ENCODE assay signal across 12 mouse cellular contexts in the genomic region with DNA sequence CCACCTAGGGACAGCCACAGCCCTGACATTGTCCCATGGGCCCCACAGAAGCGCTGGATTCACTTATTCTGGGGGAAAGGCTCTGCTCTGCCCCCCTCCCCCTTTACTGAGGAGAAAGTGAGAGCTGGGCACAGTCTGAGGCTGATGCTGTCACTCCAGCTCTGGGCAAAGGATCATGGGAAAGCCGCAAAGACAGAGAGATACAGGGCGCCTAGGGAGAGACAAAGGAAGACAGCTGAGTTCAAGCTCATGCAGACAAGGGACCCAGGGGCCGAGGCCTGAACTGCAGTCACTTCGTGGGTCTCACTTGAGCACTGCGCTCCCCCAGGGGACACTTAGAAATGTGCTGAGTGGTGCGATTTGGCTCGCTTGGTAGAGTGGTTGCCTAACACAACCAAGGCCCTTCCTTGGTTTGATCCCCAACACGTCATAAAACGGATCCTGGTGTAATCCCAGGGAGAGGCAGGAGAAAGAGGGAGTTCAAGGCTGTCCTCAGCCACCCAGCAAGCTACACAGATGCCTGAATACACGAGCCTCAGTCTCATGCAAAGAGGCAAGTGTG. TPM values are rescaled to one million over a fixed set of nuclear protein-coding genes. Genes with fewer than 3 reads are reported as not detected.
DNase-seq lines count a peak whose midpoint lies in the region; ATAC-seq and TF ChIP-seq lines count a peak whose summit lies in the region.
"Had no signal": no experiment of that assay in that cellular context is flagged by ENCODE, and none has a peak within 500 bp of the region (broad histone marks: within the 10 kb centered on the region; RNA-seq: fewer than 3 reads in every experiment).

No protein-coding gene starts in this region.

- DNase-seq in 3T3-L1 (ENCODE audit: low read depth, low spot score) (peak; percentile 44), ES-E14 (ENCODE audit: low read depth, low spot score) (no peak)
- no peak for DNase-seq in right cerebral cortex, postnatal 25 days
- no peak for DNase-seq in T-cell, adult 2 months (ENCODE audit: low spot score)
- DNase-seq in layer of hippocampus, postnatal 25 days (ENCODE audit: extremely low spot score in 1 of 2, low spot score in 1 of 2), result no peak
- DNase-seq: adrenal gland, adult 2 months; cerebellum, adult 11 months; gastrocnemius, postnatal 10 days; left cerebral cortex, postnatal 4 days; lung, adult 2 months had no signal

- H3K9me3 ChIP-seq in ES-E14 (ENCODE audit: control insufficient read depth, insufficient read depth, low read depth, low read length), result no peaks in the 10 kb centered on the region
- no peaks in the 10 kb centered on the region for H3K9me3 ChIP-seq in forebrain, embryonic 13.5 days (replicated peaks)
- H3K9me3 ChIP-seq in midbrain, embryonic 12.5 days, result no peaks in the 10 kb centered on the region

- no peak overlapping the region for H3K4me3 ChIP-seq in ES-E14 (ENCODE audit: insufficient read depth in 1 of 2, low read depth in 1 of 2, low read length in 2 of 2, poor library complexity in 1 of 2, severe bottlenecking in 1 of 2)
- H3K4me3 ChIP-seq in forebrain, embryonic 13.5 days, result no peak overlapping the region
- H3K4me3 ChIP-seq in midbrain, embryonic 12.5 days, result no peak overlapping the region

- H3K4me2 ChIP-seq in forebrain, embryonic 13.5 days, result no peak overlapping the region
- no peak overlapping the region for H3K4me2 ChIP-seq in midbrain, embryonic 12.5 days (replicated peaks)

- no peaks in the 10 kb centered on the region for H3K27me3 ChIP-seq in forebrain, embryonic 13.5 days
- no peaks in the 10 kb centered on the region for H3K27me3 ChIP-seq in midbrain, embryonic 12.5 days

- 51% methylated on average over 11 of the region's 11 CpGs for WGBS in forebrain, embryonic 13.5 days
- WGBS in midbrain, embryonic 12.5 days, result 46% methylated on average over 11 of the region's 11 CpGs

- no peaks in the 10 kb centered on the region for H3K36me3 ChIP-seq in ES-E14 (ENCODE audit: control insufficient read depth, insufficient read depth, low read length, poor library complexity, severe bottlenecking)
- peaks cover 8% of the 10 kb centered on the region; the same call in 1 of the 2 replicates for H3K36me3 ChIP-seq in forebrain, embryonic 13.5 days (ENCODE audit: poor library complexity, severe bottlenecking)
- H3K36me3 ChIP-seq in midbrain, embryonic 12.5 days, result peaks cover 9% of the 10 kb centered on the region; the same call in 1 of the 2 replicates

- H3K27ac ChIP-seq in ES-E14 (ENCODE audit: insufficient read depth, low read depth, low read length, poor library complexity, severe bottlenecking), result no peak overlapping the region
- H3K27ac ChIP-seq in forebrain, embryonic 13.5 days, result peak overlapping the region; percentile 54; the same call in 1 of the 2 replicates
- H3K27ac ChIP-seq in midbrain, embryonic 12.5 days (replicated peaks), result peak overlapping the region; percentile 64

- ATAC-seq in forebrain, embryonic 13.5 days, result peak; percentile 37; the same call in 1 of the 2 replicates
- ATAC-seq in midbrain, embryonic 12.5 days (ENCODE audit: low FRiP score, low read depth), result peak; percentile 48; the same call in 1 of the 2 replicates

- H3K9ac ChIP-seq in ES-E14 (ENCODE audit: insufficient read depth, low read depth, low read length, poor library complexity, severe bottlenecking), result no peak overlapping the region
- H3K9ac ChIP-seq in forebrain, embryonic 13.5 days, result peak overlapping the region; percentile 21
- H3K9ac ChIP-seq in midbrain, embryonic 12.5 days (replicated peaks), result no peak overlapping the region

- peaks cover 4 to 36% of the 10 kb centered on the region in 2 experiments; a peak in 2 of 4 replicates for H3K4me1 ChIP-seq in ES-E14 (ENCODE audit: control insufficient read depth in 2 of 2, insufficient read depth in 2 of 2, low read length in 2 of 2, poor library complexity in 1 of 2)
- H3K4me1 ChIP-seq in forebrain, embryonic 13.5 days, result peaks cover 77% of the 10 kb centered on the region
- H3K4me1 ChIP-seq in midbrain, embryonic 12.5 days, result peaks cover 88% of the 10 kb centered on the region

- in situ Hi-C loops in ES-E14 (cut with MboI; ENCODE audit: low sequenced_read_pairs in 2 of 2, unreplicated experiment in 2 of 2), result no loop called here

TF ChIP-seq in ES-E14, 5 proteins besides CTCF, POLR2A, EP300 and RAD21:
- TF ChIP-seq MAFK (IDR thresholded peaks at IDR 0.05; ENCODE audit: insufficient read depth, low read depth, low read length) (peak; percentile 51; the same call in 1 of the 2 replicates), HCFC1 (IDR thresholded peaks at IDR 0.05; ENCODE audit: borderline replicate concordance, insufficient read depth, low read length) (no peak), ZC3H11A (IDR thresholded peaks at IDR 0.05; ENCODE audit: borderline replicate concordance, low read depth, low read length) (no peak), ZNF384 (IDR thresholded peaks at IDR 0.05; ENCODE audit: low read depth, low read length) (no peak), CHD2 (IDR thresholded peaks at IDR 0.05; ENCODE audit: low read depth, low read length) (no peak)

RNA-seq across cellular contexts. Expression of a gene that starts 28.3 kb away (rescaled TPM):
- 15.5 and 37.5 TPM in 2 replicates for total RNA-seq in ES-E14 (2012; rRNA removed)
- polyA plus RNA-seq in forebrain, embryonic 13.5 days (2015; fragmentation: Nextera tagmentation; extraction: Ambion mirVana), result 10.7 and 12.7 TPM in 2 replicates
- polyA plus RNA-seq in midbrain, embryonic 12.5 days (2016; fragmentation: Nextera tagmentation; extraction: Ambion mirVana), result 39.8 and 40.0 TPM in 2 replicates
- 10 to 100 TPM; 24.0 to 29.2 TPM for total RNA-seq in layer of hippocampus, postnatal 25 days (2021)
